Mouse (Mus musculus): ENCODE data around the gene Crybb1. TPM values are rescaled to one million over a fixed set of nuclear protein-coding genes. Genes with fewer than 3 reads are reported as not detected.

The Crybb1 gene
- polyA plus RNA-seq, 1 experiment: 0.06 TPM

DNA sequence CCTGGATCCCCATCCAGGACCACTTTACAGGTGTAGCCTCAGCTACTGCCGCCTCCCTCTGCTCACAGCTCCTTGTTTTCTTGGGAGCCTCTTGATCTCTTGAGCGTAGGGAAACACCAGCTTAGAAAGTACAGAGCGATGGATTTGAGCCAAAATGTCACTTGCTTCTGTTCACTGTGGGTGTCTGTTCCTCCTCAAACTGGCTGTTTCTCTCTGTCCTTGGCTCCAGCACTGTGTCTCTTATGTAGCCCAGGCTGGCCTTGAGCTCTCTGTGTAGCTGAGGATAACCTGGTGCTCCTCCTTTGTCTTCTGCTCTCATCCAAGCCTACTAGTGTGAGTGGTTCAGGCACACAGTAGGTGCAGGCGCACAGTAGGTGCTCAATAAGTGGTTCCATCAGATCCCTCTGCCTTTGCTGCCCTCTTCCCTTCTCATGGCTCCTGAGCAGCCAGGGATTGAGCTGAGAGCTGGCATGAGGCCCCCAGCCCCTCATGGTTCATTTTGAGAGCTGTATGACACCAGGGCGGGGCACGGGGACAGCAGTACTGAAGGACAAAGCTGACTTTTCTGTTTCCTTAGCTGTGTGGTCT, 45.2 kb downstream of the Crybb1 start:
- Histone ChIP-seq H3K36me3 (ENCODE audit: control insufficient read depth, insufficient read depth) (peaks cover 62% of the 10 kb centered on the region), H3K79me3 (ENCODE audit: low read depth) (peaks cover 80% of the 10 kb centered on the region), H3K27me3 (ENCODE audit: control insufficient read depth, insufficient read depth, insufficient read length) (no peaks in the 10 kb centered on the region), H3K4me3 (ENCODE audit: insufficient read depth, poor library complexity, severe bottlenecking) (no peak overlapping the region), H3K79me2 (ENCODE audit: control insufficient read depth, insufficient read depth) (peaks cover 99% of the 10 kb centered on the region), H3ac (ENCODE audit: control insufficient read depth, insufficient read length, low read depth) (no peak overlapping the region)
- TF ChIP-seq USF1 (IDR thresholded peaks at IDR 0.05; ENCODE audit: low read depth) (no peak), CEBPB (IDR thresholded peaks at IDR 0.05; ENCODE audit: low read depth) (no peak), MAX (IDR thresholded peaks at IDR 0.05) (no peak), MYOD1 (IDR thresholded peaks at IDR 0.05; ENCODE audit: control insufficient read depth, insufficient read length, low read depth) (no peak)

DNA sequence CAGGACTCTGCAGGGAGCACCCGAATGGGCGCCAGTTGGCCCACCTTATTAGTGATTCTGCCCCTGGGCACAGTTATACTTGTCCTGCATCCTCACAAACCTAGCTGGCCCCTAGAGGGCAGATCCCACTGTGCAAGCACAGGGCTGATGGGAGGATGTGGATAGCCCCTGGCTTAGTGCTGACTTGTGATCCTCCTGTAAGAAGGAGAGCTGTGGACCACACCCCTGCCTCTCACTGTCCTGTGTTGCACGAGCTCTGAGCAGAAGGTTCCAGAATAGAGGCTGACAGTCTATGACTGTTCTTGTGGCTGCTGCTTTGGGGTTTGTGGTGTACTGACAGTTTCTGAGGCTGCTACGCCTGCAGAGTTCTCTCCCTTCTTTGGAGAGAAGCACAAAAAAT, 46.1 kb downstream of the Crybb1 start:
- TF ChIP-seq MYOG (IDR thresholded peaks at IDR 0.05; ENCODE audit: control insufficient read depth, extremely low read depth, insufficient read length): no peak
- TF ChIP-seq FOSL1 (IDR thresholded peaks at IDR 0.05; ENCODE audit: insufficient read depth, low read length, poor library complexity, severe bottlenecking): no peak
- no peak for TF ChIP-seq CEBPB (IDR thresholded peaks at IDR 0.05; ENCODE audit: low read depth)
- TF ChIP-seq MAX (IDR thresholded peaks at IDR 0.05): no peak
- no peak for TF ChIP-seq USF1 (IDR thresholded peaks at IDR 0.05; ENCODE audit: low read depth)
- TF ChIP-seq CTCF (IDR thresholded peaks at IDR 0.05; ENCODE audit: control insufficient read depth, insufficient read depth, insufficient read length): no peak
- no peak for TF ChIP-seq MYOD1 (IDR thresholded peaks at IDR 0.05; ENCODE audit: control insufficient read depth, insufficient read length, low read depth)
- Histone ChIP-seq H3K79me3 (ENCODE audit: low read depth) (peaks cover 74% of the 10 kb centered on the region), H3K27me3 (ENCODE audit: control insufficient read depth, insufficient read depth, insufficient read length) (no peaks in the 10 kb centered on the region), H3K79me2 (ENCODE audit: control insufficient read depth, insufficient read depth) (peaks cover 99% of the 10 kb centered on the region), H3ac (ENCODE audit: control insufficient read depth, insufficient read length, low read depth) (no peak overlapping the region), H3K4me3 (ENCODE audit: insufficient read depth, poor library complexity, severe bottlenecking) (no peak overlapping the region), H3K36me3 (ENCODE audit: control insufficient read depth, insufficient read depth) (peaks cover 71% of the 10 kb centered on the region)

DNA sequence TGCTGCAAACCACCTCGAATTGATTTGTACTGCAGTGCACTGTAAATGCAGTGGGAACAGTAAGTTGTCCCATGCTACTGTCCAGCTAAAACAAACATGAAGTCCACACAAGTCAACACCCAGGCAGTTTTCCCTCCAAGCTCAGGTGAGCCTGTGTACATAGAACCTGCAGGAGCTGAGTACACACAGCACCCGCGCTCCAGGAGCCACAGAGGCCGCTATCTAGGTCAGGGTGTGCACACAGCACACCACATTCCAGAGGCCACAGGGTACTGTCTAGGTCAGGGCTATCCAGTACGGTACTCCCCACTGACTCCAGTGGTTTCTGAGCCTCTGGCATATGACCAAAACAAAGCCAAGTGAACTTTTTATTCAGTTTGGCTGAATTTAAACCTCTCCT, 46.7 kb downstream of the Crybb1 start:
- no peak for TF ChIP-seq CEBPB (IDR thresholded peaks at IDR 0.05; ENCODE audit: low read depth)
- no peak for TF ChIP-seq FOSL1 (IDR thresholded peaks at IDR 0.05; ENCODE audit: insufficient read depth, low read length, poor library complexity, severe bottlenecking)
- peaks cover 73% of the 10 kb centered on the region for H3K36me3 ChIP-seq (ENCODE audit: control insufficient read depth, insufficient read depth)
- H3K27me3 ChIP-seq (ENCODE audit: control insufficient read depth, insufficient read depth, insufficient read length): no peaks in the 10 kb centered on the region
- H3ac ChIP-seq (ENCODE audit: control insufficient read depth, insufficient read length, low read depth): no peak overlapping the region
- no peak overlapping the region for H3K4me3 ChIP-seq (ENCODE audit: insufficient read depth, poor library complexity, severe bottlenecking)
- peaks cover 71% of the 10 kb centered on the region for H3K79me3 ChIP-seq (ENCODE audit: low read depth)
- H3K79me2 ChIP-seq (ENCODE audit: control insufficient read depth, insufficient read depth): peaks cover 93% of the 10 kb centered on the region

DNA sequence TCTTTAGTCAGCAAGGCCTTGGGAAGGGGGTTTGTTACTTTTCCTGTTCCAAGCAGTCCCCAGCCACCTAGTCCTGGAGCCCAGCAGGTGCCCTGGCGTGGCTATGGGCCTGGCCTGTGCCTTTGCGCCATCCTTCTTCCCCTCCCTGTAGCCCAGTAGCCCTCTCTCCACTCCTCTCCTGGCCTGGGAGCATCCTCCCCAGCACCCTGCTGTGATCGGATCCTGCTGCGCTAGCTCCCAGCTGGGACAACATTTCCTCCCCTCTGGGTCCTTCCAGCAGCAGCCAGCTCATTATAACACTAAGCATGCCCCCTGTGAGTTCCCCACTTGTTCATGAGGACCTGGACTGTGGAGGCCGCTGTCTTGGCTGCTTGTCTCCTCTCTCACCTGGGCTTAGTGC, 50.2 kb downstream of the Crybb1 start:
- H3ac ChIP-seq (ENCODE audit: control insufficient read depth, insufficient read length, low read depth): no peak overlapping the region
- H3K79me3 ChIP-seq (ENCODE audit: low read depth): peaks cover 37% of the 10 kb centered on the region
- H3K36me3 ChIP-seq (ENCODE audit: control insufficient read depth, insufficient read depth): peaks cover 84% of the 10 kb centered on the region

DNA sequence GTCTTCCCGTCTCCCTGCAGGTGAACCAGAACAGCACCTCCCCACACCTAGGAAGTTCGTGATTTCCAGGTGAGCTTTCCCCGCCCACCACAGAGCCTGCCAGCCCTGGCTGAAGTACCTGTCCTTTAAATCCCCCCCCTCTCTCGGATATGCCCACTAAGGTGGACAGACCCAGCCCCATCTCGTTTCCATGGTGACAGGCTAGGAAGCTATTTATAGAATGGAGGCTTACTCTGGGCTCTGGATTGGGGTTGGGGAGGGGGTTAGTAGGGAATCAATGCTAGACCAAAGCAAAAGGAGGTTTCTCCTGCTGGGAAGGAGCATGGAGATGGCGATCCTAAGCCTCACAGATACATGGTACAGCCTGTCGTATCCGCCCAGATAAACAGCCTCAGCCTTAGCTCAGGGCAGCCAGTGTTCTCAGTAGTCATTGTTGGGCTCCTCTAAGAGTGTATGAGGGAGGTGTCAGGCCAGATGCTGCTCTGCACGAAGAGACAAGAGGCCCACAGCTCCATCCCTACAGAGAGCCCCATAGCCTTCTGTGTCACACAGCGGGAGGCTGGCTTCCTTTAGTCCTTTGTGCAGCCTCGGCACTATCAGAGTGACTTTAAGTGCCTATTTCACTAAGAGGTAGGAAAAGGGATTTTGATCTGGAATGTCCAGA, 57.7 kb downstream of the Crybb1 start:
- no peak for TF ChIP-seq MAX (IDR thresholded peaks at IDR 0.05)
- TF ChIP-seq CTCF (IDR thresholded peaks at IDR 0.05; ENCODE audit: control insufficient read depth, insufficient read depth, insufficient read length): no peak
- TF ChIP-seq FOSL1 (IDR thresholded peaks at IDR 0.05; ENCODE audit: insufficient read depth, low read length, poor library complexity, severe bottlenecking): no peak
- TF ChIP-seq USF1 (IDR thresholded peaks at IDR 0.05; ENCODE audit: low read depth): no peak
- no peak for TF ChIP-seq MYOD1 (IDR thresholded peaks at IDR 0.05; ENCODE audit: control insufficient read depth, insufficient read length, low read depth)
- TF ChIP-seq MYOG (IDR thresholded peaks at IDR 0.05; ENCODE audit: control insufficient read depth, extremely low read depth, insufficient read length): no peak
- TF ChIP-seq CEBPB (IDR thresholded peaks at IDR 0.05; ENCODE audit: low read depth): no peak
- peaks cover 72% of the 10 kb centered on the region for H3K36me3 ChIP-seq (ENCODE audit: control insufficient read depth, insufficient read depth)

More for the DNA sequence above, 50.2 kb downstream of the Crybb1 start:
- Histone ChIP-seq H3K27me3 (ENCODE audit: control insufficient read depth, insufficient read depth, insufficient read length) (no peaks in the 10 kb centered on the region), H3K4me3 (ENCODE audit: insufficient read depth, poor library complexity, severe bottlenecking) (no peak overlapping the region), H3K79me2 (ENCODE audit: control insufficient read depth, insufficient read depth) (peaks cover 64% of the 10 kb centered on the region)
- TF ChIP-seq CEBPB (IDR thresholded peaks at IDR 0.05; ENCODE audit: low read depth) (no peak), USF1 (IDR thresholded peaks at IDR 0.05; ENCODE audit: low read depth) (no peak), MYOD1 (IDR thresholded peaks at IDR 0.05; ENCODE audit: control insufficient read depth, insufficient read length, low read depth) (no peak), MYOG (IDR thresholded peaks at IDR 0.05; ENCODE audit: control insufficient read depth, extremely low read depth, insufficient read length) (no peak), MAX (IDR thresholded peaks at IDR 0.05) (no peak), FOSL1 (IDR thresholded peaks at IDR 0.05; ENCODE audit: insufficient read depth, low read length, poor library complexity, severe bottlenecking) (no peak), CTCF (IDR thresholded peaks at IDR 0.05; ENCODE audit: control insufficient read depth, insufficient read depth, insufficient read length) (no peak)

DNA sequence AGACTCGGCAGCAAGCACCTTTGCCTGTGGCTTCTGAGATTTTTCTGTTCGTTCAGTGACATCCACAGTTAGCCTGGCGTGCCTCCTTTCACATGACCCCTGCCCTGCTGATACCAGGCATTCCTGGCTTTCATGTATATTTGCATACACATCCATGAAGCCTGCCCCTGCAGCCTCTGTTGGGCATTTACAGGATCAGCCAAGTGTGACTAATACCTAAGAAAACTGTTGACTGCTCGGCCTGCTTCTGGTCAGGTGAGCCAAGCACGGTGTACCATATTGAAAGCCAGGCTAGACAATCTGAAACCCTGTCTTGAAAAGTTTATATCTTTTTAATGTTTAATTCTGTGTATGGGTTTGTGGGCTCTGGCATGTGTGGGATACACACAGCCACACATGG, 60.9 kb downstream of the Crybb1 start:
- H3K79me2 ChIP-seq (ENCODE audit: control insufficient read depth, insufficient read depth): no peaks in the 10 kb centered on the region
- no peak overlapping the region for H3ac ChIP-seq (ENCODE audit: control insufficient read depth, insufficient read length, low read depth)
- H3K36me3 ChIP-seq (ENCODE audit: control insufficient read depth, insufficient read depth): peaks cover 41% of the 10 kb centered on the region
- TF ChIP-seq USF1 (IDR thresholded peaks at IDR 0.05; ENCODE audit: low read depth) (no peak), MYOG (IDR thresholded peaks at IDR 0.05; ENCODE audit: control insufficient read depth, extremely low read depth, insufficient read length) (no peak), CTCF (IDR thresholded peaks at IDR 0.05; ENCODE audit: control insufficient read depth, insufficient read depth, insufficient read length) (no peak), MYOD1 (IDR thresholded peaks at IDR 0.05; ENCODE audit: control insufficient read depth, insufficient read length, low read depth) (no peak), CEBPB (IDR thresholded peaks at IDR 0.05; ENCODE audit: low read depth) (no peak), FOSL1 (IDR thresholded peaks at IDR 0.05; ENCODE audit: insufficient read depth, low read length, poor library complexity, severe bottlenecking) (no peak), MAX (IDR thresholded peaks at IDR 0.05) (no peak)
- no peaks in the 10 kb centered on the region for H3K27me3 ChIP-seq (ENCODE audit: control insufficient read depth, insufficient read depth, insufficient read length)
- no peaks in the 10 kb centered on the region for H3K79me3 ChIP-seq (ENCODE audit: low read depth)
- no peak overlapping the region for H3K4me3 ChIP-seq (ENCODE audit: insufficient read depth, poor library complexity, severe bottlenecking)

More for the DNA sequence above, 57.7 kb downstream of the Crybb1 start:
- Histone ChIP-seq H3K4me3 (ENCODE audit: insufficient read depth, poor library complexity, severe bottlenecking) (no peak overlapping the region), H3K27me3 (ENCODE audit: control insufficient read depth, insufficient read depth, insufficient read length) (no peaks in the 10 kb centered on the region), H3K79me3 (ENCODE audit: low read depth) (peaks cover 1% of the 10 kb centered on the region), H3ac (ENCODE audit: control insufficient read depth, insufficient read length, low read depth) (no peak overlapping the region), H3K79me2 (ENCODE audit: control insufficient read depth, insufficient read depth) (peaks cover 7% of the 10 kb centered on the region)

All from C2C12 (cell line).